ENCODE assay signal across 8 mouse cellular contexts in genomic region chr6:29434911-29435691, GRCm38 (mm10). TPM values are rescaled to one million over a fixed set of nuclear protein-coding genes. Genes with fewer than 3 reads are reported as not detected.
DNase-seq lines count a peak whose midpoint lies in the region; ATAC-seq and TF ChIP-seq lines count a peak whose summit lies in the region.

No protein-coding gene starts in this region.

- H3ac ChIP-seq in myocyte (ENCODE audit: control insufficient read depth, insufficient read length) = peak overlapping the region; percentile 49

- peak; percentile 43 for ATAC-seq in hindbrain, embryonic 13.5 days (ENCODE audit: low FRiP score)
- ATAC-seq in activated CD4-positive, CD25-positive, alpha-beta regulatory T cell, adult 4 months = no peak

- peak overlapping the region; percentile 84 for H3K27ac ChIP-seq in hindbrain, embryonic 13.5 days

- peaks cover 52% of the 10 kb centered on the region for H3K27me3 ChIP-seq in hindbrain, embryonic 13.5 days
- no peaks in the 10 kb centered on the region for H3K27me3 ChIP-seq in myocyte (ENCODE audit: control insufficient read depth, insufficient read depth, insufficient read length)

- no peaks in the 10 kb centered on the region for H3K9me3 ChIP-seq in hindbrain, embryonic 13.5 days

- H3K36me3 ChIP-seq in hindbrain, embryonic 13.5 days = no peaks in the 10 kb centered on the region
- H3K36me3 ChIP-seq in myocyte (ENCODE audit: control insufficient read depth, insufficient read depth) = peaks cover 29% of the 10 kb centered on the region

- peaks cover 44% of the 10 kb centered on the region for H3K79me2 ChIP-seq in myocyte (ENCODE audit: control insufficient read depth, insufficient read depth)

- 4% methylated on average over 11 of the region's 13 CpGs for WGBS in hindbrain, embryonic 13.5 days

- H3K4me3 ChIP-seq in hindbrain, embryonic 13.5 days = peak overlapping the region; percentile 47
- H3K4me3 ChIP-seq in myocyte = peak overlapping the region; percentile 100

- H3K4me2 ChIP-seq in hindbrain, embryonic 13.5 days = peak overlapping the region; percentile 75
- H3K4me2 ChIP-seq in myocyte (ENCODE audit: low read depth) = peak overlapping the region; percentile 86

- peaks cover 60% of the 10 kb centered on the region for H3K4me1 ChIP-seq in hindbrain, embryonic 13.5 days (replicated peaks)

- no peak for TF ChIP-seq POLR2A in myocyte (IDR thresholded peaks at IDR 0.05; ENCODE audit: insufficient read length, low read depth)

- H3K9ac ChIP-seq in hindbrain, embryonic 13.5 days = peak overlapping the region; percentile 68; the same call in 1 of the 2 replicates

- DNase-seq in 3T3-L1 (ENCODE audit: low read depth, low spot score) = peak; percentile 82
- DNase-seq in MN1 (ENCODE audit: low spot score) = peak; percentile 56
- DNase-seq in gastrocnemius, adult 18-20 months (ENCODE audit: low spot score) = peak; percentile 56
- no peak for DNase-seq in layer of hippocampus, postnatal 25 days (ENCODE audit: extremely low spot score in 1 of 2, low spot score in 1 of 2)
- no peak for DNase-seq in adrenal gland, postnatal 4 days (ENCODE audit: low spot score in 2 of 2)

TF ChIP-seq in myocyte, 11 proteins besides CTCF, POLR2A, EP300 and RAD21:
- TF ChIP-seq POLR2AphosphoS2 (IDR thresholded peaks at IDR 0.05; ENCODE audit: insufficient read length, low read depth) = no peak
- TF ChIP-seq MYOG (IDR thresholded peaks at IDR 0.05; ENCODE audit: control insufficient read depth in 1 of 3, insufficient read depth in 1 of 3, insufficient read length in 2 of 3, low read depth in 2 of 3) = peak in 1 of 3 experiments; percentile 35
- no peak for TF ChIP-seq REST (IDR thresholded peaks at IDR 0.05; ENCODE audit: insufficient read depth, insufficient read length)
- TF ChIP-seq MAX (IDR thresholded peaks at IDR 0.05; ENCODE audit: low read depth) = no peak
- no peak for TF ChIP-seq TCF3 (IDR thresholded peaks at IDR 0.05; ENCODE audit: insufficient read length, low read depth)
- TF ChIP-seq SRF (IDR thresholded peaks at IDR 0.05; ENCODE audit: control insufficient read depth, insufficient read length, low read depth) = no peak
- peak in 1 of 3 experiments; percentile 34 for TF ChIP-seq MYOD1 (IDR thresholded peaks at IDR 0.05; ENCODE audit: control insufficient read depth in 1 of 3, insufficient read length in 2 of 3, low read depth in 2 of 3)
- TF ChIP-seq CEBPB (IDR thresholded peaks at IDR 0.05; ENCODE audit: insufficient read depth, poor library complexity, severe bottlenecking) = no peak
- TF ChIP-seq TCF12 (IDR thresholded peaks at IDR 0.05; ENCODE audit: insufficient read depth, poor library complexity, severe bottlenecking) = no peak
- no peak for TF ChIP-seq E2F4 (IDR thresholded peaks at IDR 0.05; ENCODE audit: insufficient read depth)
- no peak for TF ChIP-seq USF1 (IDR thresholded peaks at IDR 0.05; ENCODE audit: low read depth)

RNA-seq across cellular contexts. Expression of gene Flnc, which starts 2.0 kb away (rescaled TPM):
- 100 to 1,000 TPM; 349 to 691 TPM for total RNA-seq in gastrocnemius, adult 18-20 months (2021)
- 5.0 and 5.8 TPM in 2 replicates for polyA plus RNA-seq in hindbrain, embryonic 13.5 days (2015; fragmentation: Nextera tagmentation; extraction: Ambion mirVana)
- polyA plus RNA-seq in myocyte (2012; fragmentation: generic; extraction: Trizol) = 268 TPM
- total RNA-seq in layer of hippocampus, postnatal 25 days (2021) = 1 to 10 TPM in 1 of 2 experiments, under 1 TPM in 1; 0.96 to 1.4 TPM
- not detected for polyA plus RNA-seq in activated CD4-positive, CD25-positive, alpha-beta regulatory T cell, adult 4 months (2017; shearing (Covaris generic))
- total RNA-seq in adrenal gland, postnatal 4 days (2021) = 10 to 100 TPM; 16.5 to 28.3 TPM

RNA-seq across cellular contexts. Expression of gene Atp6v1f, which starts 32.4 kb away (rescaled TPM):
- 100 to 1,000 TPM; 118 to 125 TPM for total RNA-seq in gastrocnemius, adult 18-20 months (2021)
- polyA plus RNA-seq in hindbrain, embryonic 13.5 days (2015; fragmentation: Nextera tagmentation; extraction: Ambion mirVana) = 337 and 340 TPM in 2 replicates
- polyA plus RNA-seq in myocyte (2012; fragmentation: generic; extraction: Trizol) = 242 TPM
- total RNA-seq in layer of hippocampus, postnatal 25 days (2021) = 100 to 1,000 TPM; 241 to 263 TPM
- polyA plus RNA-seq in activated CD4-positive, CD25-positive, alpha-beta regulatory T cell, adult 4 months (2017; shearing (Covaris generic)) = 100 to 1,000 TPM; 373 to 399 TPM
- total RNA-seq in adrenal gland, postnatal 4 days (2021) = 100 to 1,000 TPM; 174 to 181 TPM

RNA-seq across cellular contexts. Expression of gene Atp6v1fnb, which starts 36.1 kb away (rescaled TPM):
- under 1 TPM in 1 of 2 experiments, not detected in 1; 0.37 TPM for total RNA-seq in gastrocnemius, adult 18-20 months (2021)
- 0.57 and 1.0 TPM in 2 replicates for polyA plus RNA-seq in hindbrain, embryonic 13.5 days (2015; fragmentation: Nextera tagmentation; extraction: Ambion mirVana)
- not detected for polyA plus RNA-seq in myocyte (2012; fragmentation: generic; extraction: Trizol)
- under 1 TPM in 1 of 2 experiments, not detected in 1; 0.59 TPM for total RNA-seq in layer of hippocampus, postnatal 25 days (2021)
- polyA plus RNA-seq in activated CD4-positive, CD25-positive, alpha-beta regulatory T cell, adult 4 months (2017; shearing (Covaris generic)) = not detected
- total RNA-seq in adrenal gland, postnatal 4 days (2021) = 1 to 10 TPM in 1 of 2 experiments, under 1 TPM in 1; 0.92 to 1.1 TPM

RNA-seq across cellular contexts. Expression of gene Ccdc136, which starts 39.0 kb away (rescaled TPM):
- total RNA-seq in gastrocnemius, adult 18-20 months (2021) = 10 to 100 TPM; 11.8 to 12.2 TPM
- polyA plus RNA-seq in hindbrain, embryonic 13.5 days (2015; fragmentation: Nextera tagmentation; extraction: Ambion mirVana) = 38.3 and 46.1 TPM in 2 replicates
- 16.7 TPM for polyA plus RNA-seq in myocyte (2012; fragmentation: generic; extraction: Trizol)
- total RNA-seq in layer of hippocampus, postnatal 25 days (2021) = 10 to 100 TPM; 59.8 to 60.9 TPM
- under 1 TPM; 0.21 to 0.54 TPM for polyA plus RNA-seq in activated CD4-positive, CD25-positive, alpha-beta regulatory T cell, adult 4 months (2017; shearing (Covaris generic))
- total RNA-seq in adrenal gland, postnatal 4 days (2021) = 10 to 100 TPM; 10.0 to 12.6 TPM

RNA-seq across cellular contexts. Expression of gene Opn1sw, which starts 46.8 kb away (rescaled TPM):
- under 1 TPM in 1 of 2 experiments, not detected in 1; 0.26 TPM for total RNA-seq in gastrocnemius, adult 18-20 months (2021)
- 0.26 and 0.32 TPM in 2 replicates for polyA plus RNA-seq in hindbrain, embryonic 13.5 days (2015; fragmentation: Nextera tagmentation; extraction: Ambion mirVana)
- polyA plus RNA-seq in myocyte (2012; fragmentation: generic; extraction: Trizol) = 0.17 TPM
- total RNA-seq in layer of hippocampus, postnatal 25 days (2021) = under 1 TPM; 0.19 to 0.20 TPM
- under 1 TPM; 0.23 to 0.52 TPM for polyA plus RNA-seq in activated CD4-positive, CD25-positive, alpha-beta regulatory T cell, adult 4 months (2017; shearing (Covaris generic))
- total RNA-seq in adrenal gland, postnatal 4 days (2021) = not detected

Comparison
In these comparisons a context has a peak if more than half of its experiments do, and no peak if none do; other contexts are left out.
1. DNase-seq: peak in 3T3-L1 (single experiment), MN1 (single experiment) and gastrocnemius, adult 18-20 months (single experiment); none in layer of hippocampus, postnatal 25 days (0 of 2) and adrenal gland, postnatal 4 days (0 of 2).
2. RNA of gene Flnc, which starts 2.0 kb away (total RNA-seq): 349 to 691 TPM in gastrocnemius, adult 18-20 months; 16.5 to 28.3 TPM in adrenal gland, postnatal 4 days and 0.96 to 1.4 TPM in layer of hippocampus, postnatal 25 days; every median in the first group is over 10 times any median in the second.